Mouse (Mus musculus): ENCODE results near the gene Ano9.

Ano9 gene

DNA sequence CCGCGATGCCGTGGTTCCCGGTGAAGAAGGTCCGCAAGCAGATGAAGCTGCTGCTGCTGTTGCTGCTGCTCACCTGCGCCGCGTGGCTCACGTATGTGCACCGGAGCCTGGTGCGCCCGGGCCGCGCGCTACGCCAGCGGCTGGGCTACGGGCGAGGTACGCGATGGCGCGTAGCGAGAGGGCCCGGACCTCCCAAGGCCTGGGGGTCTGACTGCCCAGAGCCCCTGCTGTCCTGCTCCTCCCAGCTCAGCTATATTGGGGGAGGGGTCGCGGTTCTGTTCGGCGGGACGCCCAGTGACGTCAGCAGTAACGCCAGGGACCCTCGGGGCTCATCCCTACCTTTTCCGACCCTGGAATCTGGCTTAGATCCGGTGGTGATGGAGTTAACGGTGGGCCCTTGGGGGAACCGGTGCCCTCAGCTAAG, 56.3 kb downstream of the Ano9 start:
- DNase-seq, result no peak

DNA sequence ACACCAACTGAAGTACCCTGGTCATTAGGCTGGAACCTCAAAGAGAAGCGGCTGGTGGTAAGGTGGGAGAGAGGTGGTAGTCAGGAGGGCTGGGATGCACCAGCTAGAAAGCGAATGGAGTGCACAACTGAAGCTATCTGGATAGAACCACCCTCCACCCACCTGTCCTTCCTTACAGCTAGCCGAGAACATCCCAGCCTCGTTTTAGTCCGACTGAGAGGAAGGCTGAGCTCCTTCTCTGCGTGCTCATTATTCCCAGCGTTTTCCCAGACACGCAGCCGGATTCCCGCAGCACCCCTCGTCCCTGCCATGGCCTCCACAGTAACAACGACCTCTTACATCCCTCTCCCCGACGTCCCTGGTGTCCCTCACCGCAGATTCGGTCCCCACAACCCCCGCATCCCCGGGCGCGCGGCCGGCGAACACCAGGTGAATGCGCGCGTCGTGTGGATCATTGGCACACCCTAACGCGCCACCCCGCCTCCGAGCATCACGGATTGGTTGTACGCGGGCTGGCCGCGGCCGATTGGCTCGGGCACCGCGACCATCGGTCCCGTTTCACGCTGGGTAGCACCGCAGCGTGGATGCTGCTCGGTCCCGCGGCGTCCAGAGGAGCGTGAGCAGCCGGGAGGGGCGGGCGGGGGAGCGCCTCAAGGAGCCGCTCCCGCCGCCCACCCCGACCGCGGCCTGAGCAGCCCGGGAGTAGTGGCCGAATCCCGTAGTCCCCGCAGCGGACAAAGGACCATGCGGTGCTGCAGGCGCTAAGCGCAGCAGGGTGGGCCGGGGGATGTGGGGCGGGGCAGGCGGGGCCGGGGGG, 57.0 kb downstream of the Ano9 start, which contains the start of gene B4galnt4:
TSS of gene B4galnt4 (plus strand) at position 679 of the 817 bp plus-strand sequence.
- peak; percentile 58 for DNase-seq

DNA sequence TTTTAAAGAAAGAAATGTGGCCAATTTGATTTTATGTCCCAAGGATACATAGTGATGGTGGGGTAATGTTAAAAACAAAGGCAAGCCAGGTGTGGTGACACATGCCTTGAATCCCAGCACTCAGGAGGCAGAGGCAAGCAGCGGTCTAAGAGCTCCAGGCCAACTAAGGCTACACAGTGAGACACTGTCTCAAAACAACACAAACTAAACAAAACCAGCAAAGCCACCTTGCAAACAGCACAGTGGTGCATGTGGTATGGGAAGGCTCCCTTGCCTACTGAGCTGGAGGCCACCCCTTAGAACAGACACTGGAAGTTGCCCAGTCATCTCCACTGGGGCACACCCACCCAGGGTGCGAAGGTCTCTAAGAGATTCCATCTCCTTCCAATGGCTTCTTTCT, 57.7 kb downstream of the Ano9 start:
- DNase-seq, result no peak

DNA sequence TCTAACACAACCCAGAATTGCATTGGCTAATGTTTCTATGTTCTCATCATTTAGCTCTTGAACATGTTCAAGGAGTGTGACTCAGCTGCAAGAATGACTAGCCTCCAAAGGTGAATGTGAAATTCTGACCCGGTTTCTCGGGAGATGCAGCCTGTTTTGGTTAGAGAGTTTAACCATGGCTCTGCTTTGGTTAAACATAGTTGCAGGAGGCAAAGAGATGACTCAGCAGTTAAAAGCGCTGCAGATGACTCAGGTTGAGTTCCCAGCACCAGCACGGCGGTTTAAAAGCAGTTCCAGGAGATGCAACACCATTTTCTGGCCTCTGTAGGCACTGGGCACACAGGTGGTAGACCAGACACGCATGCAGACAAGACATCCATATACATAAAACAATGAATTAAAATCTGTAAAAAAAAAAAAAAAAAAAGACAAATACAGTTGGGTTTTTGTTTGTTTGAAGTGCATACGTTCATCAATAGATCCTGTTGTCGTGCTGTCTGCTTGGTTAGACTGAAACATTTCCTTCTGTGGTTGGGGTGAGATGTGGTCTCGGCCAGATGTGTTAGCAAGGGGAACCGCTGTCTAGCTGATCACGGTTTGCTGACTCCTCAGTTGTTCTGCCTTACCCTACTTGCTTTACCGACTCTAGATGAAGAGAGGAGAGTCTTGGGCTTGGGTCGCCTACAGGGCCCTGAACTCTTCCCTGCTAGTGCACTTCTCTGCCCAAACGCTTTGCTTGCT, 58.8 kb downstream of the Ano9 start:
- DNase-seq, result no peak

DNA sequence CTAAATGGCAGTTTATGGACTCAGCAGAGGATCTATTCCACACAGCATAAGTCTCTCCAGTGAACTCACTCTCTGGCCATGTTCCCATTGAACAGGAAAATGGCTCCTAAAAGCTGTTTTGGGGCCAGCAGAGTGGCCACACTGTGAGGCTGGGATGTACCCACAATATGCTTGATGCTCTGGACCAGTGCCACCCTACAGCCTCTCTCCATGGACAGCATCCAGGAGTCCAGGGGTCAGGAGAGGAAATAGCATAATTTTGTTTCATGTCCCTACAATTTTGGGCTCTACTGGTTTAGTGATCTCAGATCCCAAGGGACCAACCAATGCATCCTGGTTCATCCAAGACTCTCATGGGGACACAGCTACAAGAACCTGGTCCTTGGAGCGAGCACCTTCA, 60.1 kb downstream of the Ano9 start:
- no peak for DNase-seq

DNA sequence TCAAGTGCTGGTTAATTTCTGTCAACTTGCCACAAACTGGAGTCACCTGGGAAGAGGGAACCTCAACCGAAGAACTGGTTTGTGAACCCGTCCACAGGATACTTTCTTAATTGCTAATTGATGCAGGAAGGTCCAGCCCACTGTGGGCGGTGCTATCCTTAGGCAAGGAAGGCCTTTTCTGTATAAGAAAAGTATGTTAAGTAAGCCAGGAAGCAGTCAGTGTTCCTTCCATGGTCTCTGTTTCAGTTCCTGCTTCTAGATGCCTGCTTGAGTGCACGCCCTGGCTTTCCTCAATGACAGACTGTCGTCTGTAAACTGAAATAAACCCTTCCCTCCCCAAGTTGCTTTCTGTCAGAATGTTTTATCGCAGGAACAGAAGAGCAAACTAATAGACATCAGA, 60.6 kb downstream of the Ano9 start:
- no peak for DNase-seq

DNA sequence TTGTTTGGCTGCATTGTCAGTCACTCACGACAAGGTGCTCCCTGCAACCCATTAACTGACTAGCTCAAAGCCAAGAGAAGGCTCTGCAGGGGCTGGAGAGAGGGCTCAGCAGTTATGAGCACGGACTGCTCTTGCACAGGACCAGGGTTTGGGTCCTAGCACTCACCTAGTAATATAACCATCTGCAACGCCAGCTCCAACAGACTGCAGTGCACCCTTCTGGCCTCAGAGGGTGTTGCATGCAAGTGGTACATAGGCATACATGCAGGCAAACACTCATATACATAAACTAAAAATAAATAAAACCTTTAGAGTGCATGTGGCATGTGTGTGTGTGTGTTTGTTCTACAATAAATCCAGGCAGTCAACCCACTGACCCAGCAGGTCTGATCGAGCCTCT, 61.8 kb downstream of the Ano9 start:
- no peak for DNase-seq

DNA sequence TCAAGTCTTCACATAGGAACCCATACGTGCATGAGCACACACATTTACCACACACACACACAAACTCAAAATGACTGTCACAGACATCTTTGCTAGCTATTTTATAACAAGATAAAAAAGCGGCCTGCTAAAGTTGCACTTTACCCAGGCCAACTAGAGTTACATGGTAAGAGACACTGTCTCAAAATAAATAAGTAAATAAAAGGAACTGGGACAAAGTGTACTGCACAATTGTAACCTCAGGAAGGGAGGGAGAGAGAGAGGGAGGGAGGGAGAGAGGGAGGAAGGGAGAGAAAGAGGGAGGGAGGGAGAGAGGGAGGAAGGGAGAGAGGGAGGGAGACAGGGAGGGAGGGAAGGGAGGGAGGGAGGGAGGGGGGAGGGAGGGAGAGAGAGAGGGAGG, 65.2 kb downstream of the Ano9 start:
- DNase-seq, result no peak

DNA sequence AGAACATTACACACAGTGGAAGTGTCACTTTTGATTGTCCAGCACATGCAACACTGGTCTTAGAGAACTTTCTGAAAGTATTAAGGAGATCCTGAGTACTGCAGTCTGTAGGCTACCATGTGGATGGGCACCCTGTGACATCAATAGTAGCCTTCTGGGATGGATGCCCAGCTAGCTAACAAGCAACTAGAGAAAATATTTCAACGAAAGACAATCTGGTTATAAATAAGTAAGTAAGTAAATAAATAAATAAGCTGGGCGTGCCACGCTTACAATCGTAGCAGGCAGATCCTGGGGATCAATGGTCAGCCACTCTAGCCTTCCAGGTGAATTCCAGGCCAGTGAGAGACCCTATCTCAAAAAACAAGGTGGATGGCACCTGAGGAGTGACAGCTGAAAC, 65.6 kb downstream of the Ano9 start:
- no peak for DNase-seq

Data from lung, postnatal 10 days (tissue).